Mouse (Mus musculus) neural tube, embryonic 15.5 days (tissue): ENCODE measurements around the gene Rxrb. TPM values are rescaled to one million over a fixed set of nuclear protein-coding genes. Genes with fewer than 3 reads are reported as not detected.

Experiments used
- ATAC-seq: fragments of 200-750 bp; cut with Nextera tagmentation; 2 replicates; pipeline ENCODE4 v1.8.0; 2017; ENCODE audit warnings: mild to moderate bottlenecking, moderate TSS enrichment, moderate library complexity; ENCODE audit not compliant: low FRiP score
- H3K27ac ChIP-seq: fragments of 300-500 bp; sonication (generic); replicated peaks from 2 replicates; pipeline ENCODE4 v1.5.1; 2015; ENCODE audit warnings: mild to moderate bottlenecking, inconsistent platforms
- H3K27me3 ChIP-seq: fragments of 300-500 bp; sonication (generic); replicated peaks from 2 replicates; pipeline ENCODE4 v1.6.1; 2015; ENCODE audit warnings: inconsistent platforms
- H3K36me3 ChIP-seq: fragments of 300-500 bp; sonication (generic); 2 replicates; pipeline ENCODE4 v1.6.1; 2015; ENCODE audit warnings: inconsistent platforms
- H3K4me1 ChIP-seq: fragments of 300-500 bp; sonication (generic); 2 replicates; pipeline ENCODE4 v1.6.1; 2015; ENCODE audit warnings: inconsistent platforms
- H3K4me2 ChIP-seq: fragments of 300-500 bp; sonication (generic); 2 replicates; pipeline ENCODE4 v1.6.1; 2015; ENCODE audit warnings: inconsistent platforms, mild to moderate bottlenecking, moderate library complexity
- H3K4me3 ChIP-seq: fragments of 300-500 bp; sonication (generic); replicated peaks from 2 replicates; pipeline ENCODE4 v1.5.1; 2015; ENCODE audit warnings: mild to moderate bottlenecking, inconsistent platforms
- H3K9ac ChIP-seq: fragments of 300-500 bp; sonication (generic); replicated peaks from 2 replicates; pipeline ENCODE4 v1.6.1; 2015; ENCODE audit warnings: mild to moderate bottlenecking, inconsistent platforms
- H3K9me3 ChIP-seq: fragments of 300-500 bp; sonication (generic); replicated peaks from 2 replicates; pipeline ENCODE4 v1.6.1; 2016; ENCODE audit warnings: inconsistent platforms
- WGBS: fragments of 180-500 bp; shearing (Covaris S2); methylation state at CpG from one replicate; pipeline ENCODE4 v1.1.7; 2015; ENCODE audit warnings: mixed read lengths; 5-methylcytosine and 5-hydroxymethylcytosine counted together
- polyA plus RNA-seq: library from polyadenylated mRNA; unstranded; fragments of >200 nt; fragmentation: Nextera tagmentation; extraction: Ambion mirVana; gene quantifications from 2 replicates; pipeline ENCODE4 v1.2.1, GENCODE M21; 2015

Gene Rxrb
- polyA plus RNA-seq, 1 experiment from 2014 or later: 54.4 TPM

- H3K9ac ChIP-seq: no peak overlapping the region
- no peak overlapping the region for H3K4me3 ChIP-seq
- H3K27me3 ChIP-seq: peaks cover 8% of the 10 kb centered on the region; the same call in 1 of the 2 replicates
- H3K9me3 ChIP-seq: no peaks in the 10 kb centered on the region
- H3K27ac ChIP-seq: no peak overlapping the region
- no peaks in the 10 kb centered on the region for H3K4me1 ChIP-seq
- H3K4me2 ChIP-seq: no peak overlapping the region
- 64% methylated on average over 2 of the region's 2 CpGs for WGBS
- H3K36me3 ChIP-seq: no peaks in the 10 kb centered on the region
- no peak for ATAC-seq
Measured at GRCm38 (mm10) chr17:34006570-34006969, 25.0 kb upstream of the Rxrb start.

- Histone ChIP-seq H3K4me3 (no peak overlapping the region), H3K9ac (no peak overlapping the region), H3K36me3 (0 out of 2 replicates have a peak, but pooled peaks cover 2% of the 10 kb centered on the region), H3K4me2 (no peak overlapping the region), H3K9me3 (no peaks in the 10 kb centered on the region), H3K4me1 (no peaks in the 10 kb centered on the region), H3K27ac (no peak overlapping the region), H3K27me3 (no peaks in the 10 kb centered on the region)
- ATAC-seq: no peak
- WGBS: 81% methylated on average over 3 of the region's 5 CpGs
Measured at GRCm38 (mm10) chr17:34010156-34010555, 21.5 kb upstream of the Rxrb start.

GRCm38 (mm10) chr17:34013436-34013835 is 18.2 kb upstream of the Rxrb start:
- Histone ChIP-seq H3K27ac (no peak overlapping the region), H3K4me1 (no peaks in the 10 kb centered on the region), H3K4me3 (no peak overlapping the region), H3K27me3 (no peaks in the 10 kb centered on the region), H3K36me3 (0 out of 2 replicates have a peak, but pooled peaks cover 2% of the 10 kb centered on the region), H3K9ac (no peak overlapping the region), H3K9me3 (no peaks in the 10 kb centered on the region), H3K4me2 (no peak overlapping the region)
- WGBS: 93% methylated on average over 8 of the region's 8 CpGs
- ATAC-seq: no peak

GRCm38 (mm10) chr17:34021539-34022413 is 9.8 kb upstream of the Rxrb start:
- H3K27me3 ChIP-seq: no peaks in the 10 kb centered on the region
- H3K4me3 ChIP-seq: no peak overlapping the region
- H3K9ac ChIP-seq: no peak overlapping the region
- peaks cover 36% of the 10 kb centered on the region for H3K4me1 ChIP-seq
- 97% methylated on average over 23 of the region's 23 CpGs for WGBS
- no peaks in the 10 kb centered on the region for H3K9me3 ChIP-seq
- no peak overlapping the region for H3K4me2 ChIP-seq
- no peak overlapping the region for H3K27ac ChIP-seq
- peaks cover 11% of the 10 kb centered on the region for H3K36me3 ChIP-seq
- no peak for ATAC-seq

GRCm38 (mm10) chr17:34022414-34022783 is 9.2 kb upstream of the Rxrb start:
- no peak for ATAC-seq
- Histone ChIP-seq H3K27me3 (no peaks in the 10 kb centered on the region), H3K9ac (no peak overlapping the region), H3K9me3 (no peaks in the 10 kb centered on the region), H3K4me2 (no peak overlapping the region), H3K4me3 (no peak overlapping the region), H3K4me1 (peaks cover 43% of the 10 kb centered on the region), H3K27ac (no peak overlapping the region), H3K36me3 (peaks cover 11% of the 10 kb centered on the region)
- WGBS: 90% methylated on average over 14 of the region's 14 CpGs

- no peak overlapping the region for H3K4me3 ChIP-seq
- H3K27ac ChIP-seq: no peak overlapping the region
- H3K4me1 ChIP-seq: peaks cover 48% of the 10 kb centered on the region
- H3K4me2 ChIP-seq: peak overlapping the region; percentile 98; the same call in 1 of the 2 replicates
- no peak overlapping the region for H3K9ac ChIP-seq
- no peaks in the 10 kb centered on the region for H3K9me3 ChIP-seq
- no peaks in the 10 kb centered on the region for H3K27me3 ChIP-seq
- no peak for ATAC-seq
- peaks cover 11% of the 10 kb centered on the region for H3K36me3 ChIP-seq
- WGBS: 97% methylated on average over 20 of the region's 20 CpGs
Measured at GRCm38 (mm10) chr17:34022987-34023386, 8.6 kb upstream of the Rxrb start.

- H3K4me1 ChIP-seq: peaks cover 55% of the 10 kb centered on the region
- peak overlapping the region; percentile 91 for H3K9ac ChIP-seq
- 71% methylated on average over 9 of the region's 9 CpGs for WGBS
- H3K27ac ChIP-seq: peak overlapping the region; percentile 98
- no peaks in the 10 kb centered on the region for H3K27me3 ChIP-seq
- H3K4me3 ChIP-seq: peak overlapping the region; percentile 80
- no peak for ATAC-seq
- peaks cover 13% of the 10 kb centered on the region for H3K36me3 ChIP-seq
- peak overlapping the region; percentile 98 for H3K4me2 ChIP-seq
- no peaks in the 10 kb centered on the region for H3K9me3 ChIP-seq
Measured at GRCm38 (mm10) chr17:34023678-34024077, 7.9 kb upstream of the Rxrb start.

- ATAC-seq: peak; percentile 82
- H3K4me2 ChIP-seq: peak within 1 kb of the TSS; percentile 98
- H3K4me1 ChIP-seq: peaks cover 62% of the 10 kb centered on the region
- H3K27ac ChIP-seq: peak within 1 kb of the TSS; percentile 98
- peak within 1 kb of the TSS; percentile 80 for H3K4me3 ChIP-seq
- H3K27me3 ChIP-seq: no peaks in the 10 kb centered on the region
- peaks cover 20% of the 10 kb centered on the region for H3K36me3 ChIP-seq
- WGBS: under 1% methylated on average over 53 of the region's 58 CpGs
- peak within 1 kb of the TSS; percentile 91 for H3K9ac ChIP-seq
- H3K9me3 ChIP-seq: no peaks in the 10 kb centered on the region
Measured at GRCm38 (mm10) chr17:34024317-34024821, 7.2 kb upstream of the Rxrb start, which contains the start of gene Ring1. Gene Ring1 (minus strand): TSS chr17:34024680.

- Histone ChIP-seq H3K9me3 (no peaks in the 10 kb centered on the region), H3K4me2 (peak overlapping the region; percentile 98), H3K27me3 (no peaks in the 10 kb centered on the region), H3K36me3 (peaks cover 26% of the 10 kb centered on the region), H3K9ac (peak overlapping the region; percentile 91), H3K4me3 (peak overlapping the region; percentile 80), H3K4me1 (peaks cover 69% of the 10 kb centered on the region), H3K27ac (peak overlapping the region; percentile 98)
- ATAC-seq: peak; percentile 12
- under 1% methylated on average over 56 of the region's 57 CpGs for WGBS
Measured at GRCm38 (mm10) chr17:34024861-34025755, 6.5 kb upstream of the Rxrb start.

- H3K9me3 ChIP-seq: no peaks in the 10 kb centered on the region
- ATAC-seq: peak; percentile 7; the same call in 1 of the 2 replicates
- H3K27me3 ChIP-seq: no peaks in the 10 kb centered on the region
- peak overlapping the region; percentile 91; the same call in 1 of the 2 replicates for H3K9ac ChIP-seq
- peak overlapping the region; percentile 80 for H3K4me3 ChIP-seq
- peaks cover 76% of the 10 kb centered on the region for H3K4me1 ChIP-seq
- WGBS: 6% methylated on average over 7 of the region's 7 CpGs
- H3K4me2 ChIP-seq: peak overlapping the region; percentile 98
- H3K36me3 ChIP-seq: peaks cover 24% of the 10 kb centered on the region
- H3K27ac ChIP-seq: peak overlapping the region; percentile 98
Measured at GRCm38 (mm10) chr17:34025756-34026151, 5.9 kb upstream of the Rxrb start.

GRCm38 (mm10) chr17:34026221-34026620 is 5.4 kb upstream of the Rxrb start:
- Histone ChIP-seq H3K4me2 (peak overlapping the region; percentile 98), H3K36me3 (peaks cover 19% of the 10 kb centered on the region), H3K4me3 (peak overlapping the region; percentile 80), H3K27ac (peak overlapping the region; percentile 98), H3K27me3 (no peaks in the 10 kb centered on the region), H3K9ac (peak overlapping the region; percentile 91; the same call in 1 of the 2 replicates), H3K4me1 (peaks cover 77% of the 10 kb centered on the region), H3K9me3 (no peaks in the 10 kb centered on the region)
- ATAC-seq: no peak
- 10% methylated on average over 2 of the region's 2 CpGs for WGBS
